Mouse (Mus musculus) CH12.LX (cell line): Measurements from ENCODE around the gene Tsc1.

ENCODE experiments used
- CHD1 ChIP-seq: IDR thresholded peaks from 2 replicates; pipeline ENCODE4 v1.6.1; 2012; ENCODE audit warnings: low read depth, low read length, improper control_type of control experiment, inconsistent platforms
- CTCF ChIP-seq, 2 experiments: IDR thresholded peaks in 1 of 2; conservative IDR thresholded peaks in 1 of 2; 2 replicates each; pipeline ENCODE4 v1.5.1; 2011 to 2012; ENCODE audit warnings: low read depth in 2 of 2, low read length in 2 of 2, improper control_type of control experiment in 1 of 2, inconsistent platforms in 1 of 2, mild to moderate bottlenecking in 1 of 2, moderate library complexity in 1 of 2
- E2F4 ChIP-seq: IDR thresholded peaks from 2 replicates; pipeline ENCODE4 v1.6.1; 2011; ENCODE audit warnings: low read depth, low read length, improper control_type of control experiment; ENCODE audit not compliant: insufficient replicate concordance
- ELF1 ChIP-seq: IDR thresholded peaks from 2 replicates; pipeline ENCODE4 v1.6.1; 2014; ENCODE audit warnings: low read depth, mild to moderate bottlenecking, inconsistent platforms, low read length, improper control_type of control experiment
- EP300 ChIP-seq: IDR thresholded peaks from 2 replicates; pipeline ENCODE4 v1.6.1; 2011; ENCODE audit warnings: low read length, improper control_type of control experiment
- HCFC1 ChIP-seq: IDR thresholded peaks from 2 replicates; pipeline ENCODE4 v1.6.1; 2012; ENCODE audit warnings: low read depth, mild to moderate bottlenecking, inconsistent platforms, low read length, improper control_type of control experiment
- JUND ChIP-seq: conservative IDR thresholded peaks from 2 replicates; pipeline ENCODE4 v1.6.1; 2011; ENCODE audit warnings: low read depth, low read length, improper control_type of control experiment
- MEF2A ChIP-seq: IDR thresholded peaks from 2 replicates; pipeline ENCODE4 v1.6.1; 2014; ENCODE audit warnings: low read depth, mild to moderate bottlenecking, inconsistent platforms, low read length, improper control_type of control experiment, borderline replicate concordance
- MYC ChIP-seq: IDR thresholded peaks from 2 replicates; pipeline ENCODE4 v1.6.1; 2011; ENCODE audit warnings: low read depth, mild to moderate bottlenecking, improper control_type of control experiment, low read length
- PAX5 ChIP-seq: IDR thresholded peaks from 2 replicates; pipeline ENCODE4 v1.6.1; 2012; ENCODE audit warnings: low read length, inconsistent platforms, mixed read lengths
- RAD21 ChIP-seq: IDR thresholded peaks from 2 replicates; pipeline ENCODE4 v1.6.1; 2011; ENCODE audit warnings: low read depth, mild to moderate bottlenecking, low read length, improper control_type of control experiment, moderate library complexity
- TCF12 ChIP-seq: IDR thresholded peaks from 2 replicates; pipeline ENCODE4 v1.6.1; 2014; ENCODE audit warnings: low read depth, mild to moderate bottlenecking, inconsistent platforms, low read length, improper control_type of control experiment

- TF ChIP-seq CHD1 = no peak
- TF ChIP-seq RAD21 = no peak
- no peak for TF ChIP-seq PAX5
- TF ChIP-seq HCFC1 = no peak
- no peak for TF ChIP-seq MYC
- no peak for TF ChIP-seq CTCF (conservative IDR thresholded peaks at IDR 0.05 in 1 of 2, IDR thresholded peaks at IDR 0.05 in 1 of 2; ENCODE audit: low read depth in 2 of 2, low read length in 2 of 2)
- no peak for TF ChIP-seq EP300
- TF ChIP-seq TCF12 = no peak
- TF ChIP-seq MEF2A = no peak
- no peak for TF ChIP-seq JUND
- TF ChIP-seq ELF1 = no peak
- no peak for TF ChIP-seq E2F4
Observed at GRCm38 (mm10) chr2:28613599-28613998, 27.4 kb upstream of the Tsc1 start.
